Mouse (Mus musculus) erythroblast, embryonic 14.5 days (primary cell): ENCODE data around the gene Pold1. TPM values are rescaled to one million over a fixed set of nuclear protein-coding genes. Genes with fewer than 3 reads are reported as not detected.

Experiments
- H3K27me3 ChIP-seq: 2 replicates; pipeline ENCODE4 v1.6.1; 2012; ENCODE audit warnings: inconsistent platforms; ENCODE audit not compliant: control insufficient read depth
- H3K36me3 ChIP-seq: 2 replicates; pipeline ENCODE4 v1.6.1; 2012; ENCODE audit warnings: mild to moderate bottlenecking, inconsistent platforms; ENCODE audit not compliant: control insufficient read depth
- H3K4me1 ChIP-seq: 2 replicates; pipeline ENCODE4 v1.6.1; 2012; ENCODE audit warnings: inconsistent platforms; ENCODE audit not compliant: control insufficient read depth
- H3K4me3 ChIP-seq: replicated peaks from 2 replicates; pipeline ENCODE3; 2012; ENCODE audit warnings: moderate library complexity, mild to moderate bottlenecking, inconsistent platforms
- H3K9me3 ChIP-seq: 2 replicates; pipeline ENCODE4 v1.6.1; 2012; ENCODE audit warnings: low read length, inconsistent platforms, mixed read lengths; ENCODE audit not compliant: control insufficient read depth
- GATA1 ChIP-seq: IDR thresholded peaks from 2 replicates; pipeline ENCODE4 v1.6.1; 2012; ENCODE audit warnings: low read length, inconsistent platforms, mixed read lengths
- TAL1 ChIP-seq: IDR thresholded peaks from 3 replicates; pipeline ENCODE4 v1.6.1; 2012; ENCODE audit warnings: low read length, inconsistent platforms, mixed read lengths
- polyA plus RNA-seq: library from polyadenylated mRNA; stranded (reverse); fragments of >175 nt; gene quantifications from 2 replicates; pipeline ENCODE4 v1.2.3, GENCODE M21; 2012

Gene Pold1
- polyA plus RNA-seq, 1 experiment: 25.1 TPM

- Histone ChIP-seq H3K9me3 (peaks cover 6% of the 10 kb centered on the region), H3K36me3 (peaks cover 87% of the 10 kb centered on the region), H3K4me3 (no peak overlapping the region), H3K27me3 (no peaks in the 10 kb centered on the region), H3K4me1 (peaks cover 54% of the 10 kb centered on the region)
- no peak for TF ChIP-seq TAL1
- no peak for TF ChIP-seq GATA1
Observed at GRCm38 (mm10) chr7:44488545-44488944, 60.1 kb downstream of the Pold1 start.

- peaks cover 6% of the 10 kb centered on the region for H3K9me3 ChIP-seq
- no peak for TF ChIP-seq TAL1
- TF ChIP-seq GATA1: no peak
- no peaks in the 10 kb centered on the region for H3K27me3 ChIP-seq
- H3K36me3 ChIP-seq: peaks cover 83% of the 10 kb centered on the region
- H3K4me3 ChIP-seq: no peak overlapping the region
- peaks cover 54% of the 10 kb centered on the region for H3K4me1 ChIP-seq
Observed at GRCm38 (mm10) chr7:44487936-44488335, 60.7 kb downstream of the Pold1 start.

- peaks cover 6% of the 10 kb centered on the region for H3K9me3 ChIP-seq
- no peak overlapping the region for H3K4me3 ChIP-seq
- peaks cover 56% of the 10 kb centered on the region for H3K4me1 ChIP-seq
- peaks cover 74% of the 10 kb centered on the region for H3K36me3 ChIP-seq
- H3K27me3 ChIP-seq: peaks cover 3% of the 10 kb centered on the region
- TF ChIP-seq GATA1 (no peak), TAL1 (no peak)
Observed at GRCm38 (mm10) chr7:44486927-44487575, 61.6 kb downstream of the Pold1 start.

- Histone ChIP-seq H3K36me3 (peaks cover 60% of the 10 kb centered on the region), H3K4me3 (no peak overlapping the region), H3K27me3 (peaks cover 13% of the 10 kb centered on the region), H3K4me1 (peaks cover 64% of the 10 kb centered on the region), H3K9me3 (peaks cover 6% of the 10 kb centered on the region)
- TF ChIP-seq GATA1 (no peak), TAL1 (no peak)
Observed at GRCm38 (mm10) chr7:44485572-44486195, 63.0 kb downstream of the Pold1 start.

GRCm38 (mm10) chr7:44484841-44485571 is 63.6 kb downstream of the Pold1 start:
- Histone ChIP-seq H3K9me3 (peaks cover 6% of the 10 kb centered on the region), H3K4me1 (peaks cover 68% of the 10 kb centered on the region), H3K4me3 (peak overlapping the region; percentile 12), H3K36me3 (peaks cover 53% of the 10 kb centered on the region), H3K27me3 (peaks cover 20% of the 10 kb centered on the region)
- TF ChIP-seq GATA1: no peak
- no peak for TF ChIP-seq TAL1

- peak overlapping the region; percentile 28 for H3K4me3 ChIP-seq
- peaks cover 6% of the 10 kb centered on the region for H3K9me3 ChIP-seq
- peaks cover 29% of the 10 kb centered on the region for H3K27me3 ChIP-seq
- peaks cover 45% of the 10 kb centered on the region for H3K36me3 ChIP-seq
- H3K4me1 ChIP-seq: peaks cover 77% of the 10 kb centered on the region
- no peak for TF ChIP-seq TAL1
- TF ChIP-seq GATA1: no peak
Observed at GRCm38 (mm10) chr7:44484109-44484508, 64.5 kb downstream of the Pold1 start.

- Histone ChIP-seq H3K36me3 (peaks cover 34% of the 10 kb centered on the region), H3K4me3 (peak overlapping the region; percentile 48), H3K4me1 (peaks cover 80% of the 10 kb centered on the region)
Observed at GRCm38 (mm10) chr7:44482836-44483435, 65.7 kb downstream of the Pold1 start.

More at GRCm38 (mm10) chr7:44482836-44483435, 65.7 kb downstream of the Pold1 start:
- Histone ChIP-seq H3K9me3 (peaks cover 6% of the 10 kb centered on the region), H3K27me3 (peaks cover 40% of the 10 kb centered on the region)
- peak; percentile 74 for TF ChIP-seq GATA1
- TF ChIP-seq TAL1: peak; percentile 63; the same call in 2 of the 3 replicates

Other genes starting within 250 kb of the Pold1 start
- gene Clec11a, start 241.9 kb downstream of the Pold1 start, polyA plus RNA-seq: 0.01 TPM in 1 of 2 replicates, not detected in the other
- gene Shank1, start 238.6 kb downstream of the Pold1 start, polyA plus RNA-seq: 0.01 TPM in 2 replicates
- gene Syt3, start 164.7 kb downstream of the Pold1 start, polyA plus RNA-seq: not detected in 2 replicates
- gene 1700008O03Rik, start 163.0 kb downstream of the Pold1 start, polyA plus RNA-seq: 0.04 and 0.06 TPM in 2 replicates
- not detected in 2 replicates for gene Lrrc4b, start 119.8 kb downstream of the Pold1 start, polyA plus RNA-seq
- gene Aspdh, start 83.5 kb downstream of the Pold1 start, polyA plus RNA-seq: 0.17 and 0.50 TPM in 2 replicates
- 1,062 and 1,188 TPM in 2 replicates for gene Josd2, start 80.9 kb downstream of the Pold1 start, polyA plus RNA-seq
- 26.0 and 30.5 TPM in 2 replicates for gene Emc10, start 52.3 kb downstream of the Pold1 start, polyA plus RNA-seq
- 0.16 TPM in 1 of 2 replicates, not detected in the other for gene Fam71e1, start 52.3 kb downstream of the Pold1 start, polyA plus RNA-seq
- gene Mybpc2, start 24.2 kb downstream of the Pold1 start, polyA plus RNA-seq: not detected in 2 replicates
- 0.08 TPM in 2 replicates for gene Spib, start 16.8 kb downstream of the Pold1 start, polyA plus RNA-seq
- gene Nr1h2, start 5.1 kb upstream of the Pold1 start, polyA plus RNA-seq: 49.7 and 62.9 TPM in 2 replicates
- gene Napsa, start 23.5 kb upstream of the Pold1 start, polyA plus RNA-seq: 0.20 and 0.21 TPM in 2 replicates
- gene Kcnc3, start 41.8 kb upstream of the Pold1 start, polyA plus RNA-seq: 0.01 TPM in 2 replicates
- under 0.01 TPM in 1 of 2 replicates, not detected in the other for gene Myh14, start 122.0 kb upstream of the Pold1 start, polyA plus RNA-seq
- not detected in 2 replicates for gene Izumo2, start 159.9 kb upstream of the Pold1 start, polyA plus RNA-seq
- 16.3 and 18.4 TPM in 2 replicates for gene Vrk3, start 199.6 kb upstream of the Pold1 start, polyA plus RNA-seq
- gene Zfp473, start 202.2 kb upstream of the Pold1 start, polyA plus RNA-seq: 0.03 and 0.07 TPM in 2 replicates